Mouse (Mus musculus) olfactory bulb, adult 2 months (tissue): ENCODE data around the gene R3hdm4.

ENCODE experiments used
- CTCF ChIP-seq: fragments of 200-500 bp; IDR thresholded peaks from 2 replicates; pipeline ENCODE4 v1.5.1; 2012; ENCODE audit warnings: low read depth, mild to moderate bottlenecking, low read length, moderate library complexity; ENCODE audit not compliant: insufficient read depth
- POLR2A ChIP-seq: fragments of 200-500 bp; IDR thresholded peaks from 2 replicates; pipeline ENCODE4 v1.6.1; 2012; ENCODE audit warnings: mild to moderate bottlenecking, low read depth, low read length, moderate library complexity; ENCODE audit not compliant: insufficient read depth

DNA sequence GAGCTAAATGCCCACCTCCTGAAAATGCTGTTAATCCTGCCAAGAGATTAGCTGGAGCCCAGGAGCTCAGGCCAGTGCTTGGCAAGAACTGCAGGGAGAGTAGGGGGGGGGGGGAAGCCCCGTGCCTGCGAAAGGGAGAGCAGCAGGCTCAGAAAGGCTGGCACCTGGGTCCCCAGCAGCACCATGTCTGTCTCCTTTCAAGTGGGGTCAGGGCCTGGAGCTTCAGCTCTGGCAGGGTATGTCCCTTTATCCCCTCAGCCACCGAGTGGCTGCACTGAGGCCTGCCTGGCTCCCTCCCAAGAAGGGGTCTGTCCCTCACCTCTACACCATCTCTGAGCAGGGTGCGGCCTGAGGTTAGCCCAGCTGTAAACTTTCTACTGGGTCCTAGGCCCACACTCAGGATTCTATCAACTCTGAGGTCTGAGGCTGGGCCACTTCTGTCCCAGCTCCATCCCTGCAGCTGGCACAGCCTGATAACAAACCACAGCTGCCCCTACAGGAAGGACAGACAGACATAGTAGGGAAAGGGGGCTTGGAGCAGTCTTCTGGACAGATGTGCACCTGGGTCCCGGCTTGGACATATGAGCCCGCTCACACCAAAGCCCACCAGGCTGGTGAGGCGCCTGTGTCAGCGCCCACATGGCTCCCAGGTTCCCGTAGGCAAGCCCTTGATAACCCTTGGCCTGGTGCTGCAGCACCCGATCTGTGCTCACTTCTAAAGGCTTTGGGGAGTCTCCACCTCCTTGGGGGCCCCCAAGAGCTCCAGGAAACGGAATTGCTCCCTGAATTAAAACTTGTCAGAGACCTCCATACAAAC, 6.7 kb downstream of the R3hdm4 start:
- TF ChIP-seq POLR2A (no peak), CTCF (no peak)
